Mouse (Mus musculus) CH12.LX (cell line): ENCODE measurements around the gene Selplg. TPM values are rescaled to one million over a fixed set of nuclear protein-coding genes. Genes with fewer than 3 reads are reported as not detected.
A peak's percentile ranks its signal among the peaks of the same experiment; 100 is the strongest.

Experiments used
- DNase-seq: peaks from one replicate; pipeline ENCODE4 v3.0.0-alpha.2; 2013; ENCODE audit errors: extremely low read depth
- H3K27ac ChIP-seq: 2 replicates; pipeline ENCODE4 v1.5.1; 2012; ENCODE audit warnings: low read depth, mild to moderate bottlenecking, control low read depth, moderate library complexity; ENCODE audit not compliant: insufficient read depth
- H3K27me3 ChIP-seq: replicated peaks from 2 replicates; pipeline ENCODE3; 2012; ENCODE audit warnings: inconsistent platforms
- H3K36me3 ChIP-seq, 2 experiments: replicated peaks in 1 of 2; 2 replicates each; pipeline versions ENCODE3 to v1.6.1; 2012; ENCODE audit warnings: inconsistent platforms in 1 of 2, low read length in 1 of 2, mild to moderate bottlenecking in 1 of 2, mixed read lengths in 1 of 2, moderate library complexity in 1 of 2; ENCODE audit not compliant: control insufficient read depth in 1 of 2, insufficient read depth in 1 of 2
- H3K4me1 ChIP-seq, 2 experiments: 2 replicates each; pipeline ENCODE4 v1.6.1; 2012; ENCODE audit warnings: inconsistent platforms in 1 of 2, moderate library complexity in 1 of 2; ENCODE audit not compliant: insufficient read depth in 2 of 2, control insufficient read depth in 1 of 2
- H3K4me2 ChIP-seq: 2 replicates; pipeline ENCODE4 v1.6.1; 2012; ENCODE audit warnings: low read depth, mild to moderate bottlenecking, control low read depth; ENCODE audit not compliant: poor library complexity, insufficient read depth, severe bottlenecking
- H3K4me3 ChIP-seq, 3 experiments: fragments of 150-350 bp in 1 of 3; sonication (generic) in 1 of 3; replicated peaks in 1 of 3; 2 replicates each; pipeline versions ENCODE3 to v1.5.1; 2011 to 2012; ENCODE audit warnings: low read depth in 2 of 3, low read length in 2 of 3, mild to moderate bottlenecking in 2 of 3, moderate library complexity in 2 of 3, control low read depth in 1 of 3, improper control_type of control experiment in 1 of 3, inconsistent platforms in 1 of 3, mixed read lengths in 1 of 3; ENCODE audit not compliant: poor library complexity in 1 of 3
- H3K79me2 ChIP-seq: replicated peaks from 2 replicates; pipeline ENCODE4 v1.6.1; 2012; ENCODE audit warnings: mild to moderate bottlenecking, moderate library complexity; ENCODE audit not compliant: control insufficient read depth, poor library complexity, insufficient read depth, severe bottlenecking; ENCODE audit errors: extremely low read depth
- H3K9ac ChIP-seq: 2 replicates; pipeline ENCODE4 v1.6.1; 2012; ENCODE audit warnings: low read depth, mild to moderate bottlenecking, control low read depth, moderate library complexity; ENCODE audit not compliant: insufficient read depth
- H3K9me3 ChIP-seq: replicated peaks from 2 replicates; pipeline ENCODE3; 2012; ENCODE audit warnings: low read length, inconsistent platforms, mixed read lengths
- BHLHE40 ChIP-seq: IDR thresholded peaks from 2 replicates; pipeline ENCODE4 v1.6.1; 2011; ENCODE audit warnings: mild to moderate bottlenecking, low read depth, low read length, improper control_type of control experiment
- CHD1 ChIP-seq: IDR thresholded peaks from 2 replicates; pipeline ENCODE4 v1.6.1; 2012; ENCODE audit warnings: low read depth, low read length, improper control_type of control experiment, inconsistent platforms
- CTCF ChIP-seq, 2 experiments: IDR thresholded peaks in 1 of 2; conservative IDR thresholded peaks in 1 of 2; 2 replicates each; pipeline ENCODE4 v1.5.1; 2011 to 2012; ENCODE audit warnings: low read depth in 2 of 2, low read length in 2 of 2, improper control_type of control experiment in 1 of 2, inconsistent platforms in 1 of 2, mild to moderate bottlenecking in 1 of 2, moderate library complexity in 1 of 2
- E2F4 ChIP-seq: IDR thresholded peaks from 2 replicates; pipeline ENCODE4 v1.6.1; 2011; ENCODE audit warnings: low read depth, low read length, improper control_type of control experiment; ENCODE audit not compliant: insufficient replicate concordance
- EP300 ChIP-seq: IDR thresholded peaks from 2 replicates; pipeline ENCODE4 v1.6.1; 2011; ENCODE audit warnings: low read length, improper control_type of control experiment
- GABPA ChIP-seq: IDR thresholded peaks from 2 replicates; pipeline ENCODE4 v1.6.1; 2012; ENCODE audit warnings: low read depth, low read length, improper control_type of control experiment, inconsistent platforms; ENCODE audit not compliant: insufficient replicate concordance
- HCFC1 ChIP-seq: IDR thresholded peaks from 2 replicates; pipeline ENCODE4 v1.6.1; 2012; ENCODE audit warnings: low read depth, mild to moderate bottlenecking, inconsistent platforms, low read length, improper control_type of control experiment
- JUN ChIP-seq: IDR thresholded peaks from 2 replicates; pipeline ENCODE4 v1.6.1; 2011; ENCODE audit warnings: low read depth, mild to moderate bottlenecking, low read length, improper control_type of control experiment, moderate library complexity; ENCODE audit not compliant: insufficient read depth
- KAT2A ChIP-seq: IDR thresholded peaks from 2 replicates; pipeline ENCODE4 v1.6.1; 2012; ENCODE audit warnings: low read length, improper control_type of control experiment, inconsistent platforms; ENCODE audit not compliant: insufficient replicate concordance
- MAX ChIP-seq: IDR thresholded peaks from 2 replicates; pipeline ENCODE4 v1.6.1; 2011; ENCODE audit warnings: low read length, improper control_type of control experiment
- MAZ ChIP-seq: IDR thresholded peaks from 2 replicates; pipeline ENCODE4 v1.6.1; 2012; ENCODE audit warnings: low read depth, mild to moderate bottlenecking, inconsistent platforms, low read length, improper control_type of control experiment, moderate library complexity
- MEF2A ChIP-seq: IDR thresholded peaks from 2 replicates; pipeline ENCODE4 v1.6.1; 2014; ENCODE audit warnings: low read depth, mild to moderate bottlenecking, inconsistent platforms, low read length, improper control_type of control experiment, borderline replicate concordance
- MXI1 ChIP-seq: IDR thresholded peaks from 2 replicates; pipeline ENCODE4 v1.6.1; 2011; ENCODE audit warnings: mild to moderate bottlenecking, low read depth, low read length, improper control_type of control experiment
- NELFE ChIP-seq: IDR thresholded peaks from 2 replicates; pipeline ENCODE4 v1.6.1; 2011; ENCODE audit warnings: low read depth, low read length, improper control_type of control experiment
- NRF1 ChIP-seq: IDR thresholded peaks from 2 replicates; pipeline ENCODE4 v1.6.1; 2014; ENCODE audit warnings: low read depth, mild to moderate bottlenecking, inconsistent platforms, low read length, improper control_type of control experiment, moderate library complexity
- POLR2A ChIP-seq: IDR thresholded peaks from 2 replicates; pipeline ENCODE4 v1.6.1; 2011; ENCODE audit warnings: low read depth, mild to moderate bottlenecking, improper control_type of control experiment, low read length
- POLR2AphosphoS2 ChIP-seq: IDR thresholded peaks from 2 replicates; pipeline ENCODE4 v1.6.1; 2011; ENCODE audit warnings: low read depth, low read length, improper control_type of control experiment
- RAD21 ChIP-seq: IDR thresholded peaks from 2 replicates; pipeline ENCODE4 v1.6.1; 2011; ENCODE audit warnings: low read depth, mild to moderate bottlenecking, low read length, improper control_type of control experiment, moderate library complexity
- RCOR1 ChIP-seq: conservative IDR thresholded peaks from 2 replicates; pipeline ENCODE4 v1.6.1; 2012; ENCODE audit warnings: low read depth, mild to moderate bottlenecking, inconsistent platforms, low read length, improper control_type of control experiment
- SMC3 ChIP-seq: IDR thresholded peaks from 2 replicates; pipeline ENCODE4 v1.6.1; 2011; ENCODE audit warnings: low read depth, low read length, improper control_type of control experiment
- TBP ChIP-seq: conservative IDR thresholded peaks from 2 replicates; pipeline ENCODE4 v1.6.1; 2011; ENCODE audit warnings: low read depth, low read length, improper control_type of control experiment
- USF1 ChIP-seq: IDR thresholded peaks from 2 replicates; pipeline ENCODE4 v1.6.1; 2014; ENCODE audit warnings: low read depth, mild to moderate bottlenecking, inconsistent platforms, low read length, improper control_type of control experiment
- USF2 ChIP-seq: conservative IDR thresholded peaks from 2 replicates; pipeline ENCODE4 v1.6.1; 2011; ENCODE audit warnings: low read depth, low read length, improper control_type of control experiment
- ZC3H11A ChIP-seq: IDR thresholded peaks from 2 replicates; pipeline ENCODE4 v1.6.1; 2012; ENCODE audit warnings: low read depth, mild to moderate bottlenecking, inconsistent platforms, low read length, improper control_type of control experiment
- ZMIZ1 ChIP-seq: IDR thresholded peaks from 2 replicates; pipeline ENCODE4 v1.6.1; 2012; ENCODE audit warnings: low read depth, mild to moderate bottlenecking, inconsistent platforms, low read length, improper control_type of control experiment
- ZNF384 ChIP-seq: IDR thresholded peaks from 2 replicates; pipeline ENCODE4 v1.6.1; 2012; ENCODE audit warnings: low read depth, low read length, improper control_type of control experiment, inconsistent platforms
- dilution Hi-C: fragments of 300-500 bp; cut with MboI; formaldehyde crosslinking; loops from 2 replicates; pipeline ENCODE4 v1.14.3; 2020; ENCODE audit warnings: low sequenced_read_pairs; ENCODE audit not compliant: extremely low pct_unique_long_range_greater_than_20kb, extremely low pct_ligation_motif_present
- in situ Hi-C: fragments of 300-500 bp; cut with MboI; formaldehyde crosslinking; loops from 3 replicates; pipeline ENCODE4 v1.14.3; 2019; ENCODE audit warnings: low sequenced_read_pairs, low pct_ligation_motif_present, low pct_unique_long_range_greater_than_20kb, mixed read lengths
- polyA plus RNA-seq: library from polyadenylated mRNA; unstranded; fragments of >175 nt; gene quantifications from 2 replicates; pipeline ENCODE4 v1.2.1, GENCODE M21; 2012; ENCODE audit warnings: low read depth; ENCODE audit not compliant: insufficient read length
- total RNA-seq, 2 experiments: library from RNA; depleted of rRNA; stranded (reverse); fragments of 300-350 nt in 1 of 2; fragments of >200 nt in 1 of 2; gene quantifications; 2 replicates each; pipeline ENCODE4 v1.2.3; 2012 to 2014

Selplg gene
- total and polyA plus RNA-seq, 3 experiments, result 29.4 to 58.5 (median 41.6) TPM

- TF ChIP-seq EP300 (peak; percentile 83), MEF2A (peak; percentile 77; the same call in 1 of the 2 replicates), GABPA (no peak), POLR2A (no peak), HCFC1 (peak; percentile 49)
- TF ChIP-seq, all 38 proteins: peak for 19
These were observed 18.1 kb downstream of the Selplg start (continued) for GRCm38 (mm10) chr5:113814111-113815040.

- TF ChIP-seq POLR2AphosphoS2 (no peak), BHLHE40 (no peak), ZC3H11A (no peak), TBP (no peak), CTCF (conservative IDR thresholded peaks at IDR 0.05 in 1 of 2, IDR thresholded peaks at IDR 0.05 in 1 of 2; ENCODE audit: low read depth in 2 of 2, low read length in 2 of 2) (peak; percentile 46 to 64), RCOR1 (no peak), MAZ (no peak), GABPA (no peak), ZMIZ1 (no peak), KAT2A (no peak), JUN (no peak), SMC3 (peak; percentile 55), CHD1 (no peak), NRF1 (no peak), NELFE (no peak), MXI1 (no peak), ZNF384 (no peak), RAD21 (peak; percentile 40), USF2 (no peak), E2F4 (no peak), MAX (no peak), USF1 (no peak)
- no peak for DNase-seq
- Histone ChIP-seq H3K4me1 (peaks cover 9 to 36% of the 10 kb centered on the region in 2 experiments; a peak in 3 of 4 replicates), H3K4me3 (no peak overlapping the region), H3K9ac (no peak overlapping the region), H3K79me2 (no peaks in the 10 kb centered on the region), H3K4me2 (no peak overlapping the region), H3K27ac (no peak overlapping the region), H3K36me3 (peaks cover 0 to 7% of the 10 kb centered on the region in 2 experiments), H3K27me3 (no peaks in the 10 kb centered on the region), H3K9me3 (peaks cover 12% of the 10 kb centered on the region)
- in situ Hi-C loops, result loop anchor here (5.0 to 10.0 kb wide), 2 partner anchors 36 to 449 kb away; no protein-coding TSS in a partner anchor
- dilution Hi-C loops, result no loop called here
These were observed 18.8 kb downstream of the Selplg start for GRCm38 (mm10) chr5:113813608-113814007.
